Mouse (Mus musculus) layer of hippocampus, adult 8-10 months (tissue): ENCODE data around the gene 9930111J21Rik1. TPM values are rescaled to one million over a fixed set of nuclear protein-coding genes. Genes with fewer than 3 reads are reported as not detected.
"Not testable (repeated sequence)": the region's sequence is repeated elsewhere in the genome, so short reads cannot be mapped to it uniquely, and the experiment has no call there.

ENCODE experiments used
- DNase-seq, 2 experiments: peaks; one replicate each; pipeline ENCODE4 v3.0.0; 2022; ENCODE audit warnings: low spot score in 2 of 2
- total RNA-seq, 4 experiments: library from RNA; stranded (reverse); gene quantifications; 2 replicates each; pipeline ENCODE4 v1.2.4; 2022

Gene 9930111J21Rik1
- total RNA-seq, 4 experiments from 2014 or later = 0.95 to 3.3 (median 1.6) TPM

DNA sequence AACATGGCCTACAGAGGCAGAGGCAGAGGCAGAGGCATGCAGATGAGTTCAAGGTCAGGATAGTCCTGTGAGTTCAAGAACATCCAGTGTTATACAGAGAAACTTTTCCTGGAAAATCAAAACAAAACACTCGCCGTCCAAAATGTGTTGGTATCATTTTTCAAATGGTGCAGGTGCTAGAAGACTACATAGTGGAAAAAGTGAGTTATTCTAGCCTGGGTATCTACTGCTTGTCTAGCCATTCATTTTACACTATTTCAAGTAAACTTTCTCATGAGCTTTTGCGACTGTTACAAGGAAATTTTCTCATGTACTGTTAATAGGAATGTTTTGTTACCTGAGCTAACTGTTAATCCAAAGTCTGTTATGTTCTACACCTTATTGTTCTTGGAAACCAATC is 60.8 kb downstream of the 9930111J21Rik1 start:
- DNase-seq = no peak

DNA sequence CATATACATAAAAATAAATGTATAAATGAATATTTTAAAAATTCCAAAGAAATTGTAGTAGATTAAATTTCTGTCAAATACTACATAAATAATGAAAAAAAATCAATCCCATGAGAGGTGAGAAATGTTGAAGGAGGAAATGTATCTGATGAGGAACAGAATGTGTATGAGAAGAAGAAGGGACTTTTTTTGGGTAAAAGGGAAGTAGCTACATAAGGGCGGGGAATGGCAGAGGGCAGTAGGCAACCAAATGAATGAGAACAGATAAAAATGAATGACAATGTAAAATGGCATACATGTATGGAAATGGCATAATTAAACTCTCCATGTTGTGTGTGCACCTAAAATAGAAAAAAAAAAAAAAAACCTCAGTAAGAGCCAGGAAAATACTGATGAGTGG is 65.6 kb downstream of the 9930111J21Rik1 start:
- no peak for DNase-seq

DNA sequence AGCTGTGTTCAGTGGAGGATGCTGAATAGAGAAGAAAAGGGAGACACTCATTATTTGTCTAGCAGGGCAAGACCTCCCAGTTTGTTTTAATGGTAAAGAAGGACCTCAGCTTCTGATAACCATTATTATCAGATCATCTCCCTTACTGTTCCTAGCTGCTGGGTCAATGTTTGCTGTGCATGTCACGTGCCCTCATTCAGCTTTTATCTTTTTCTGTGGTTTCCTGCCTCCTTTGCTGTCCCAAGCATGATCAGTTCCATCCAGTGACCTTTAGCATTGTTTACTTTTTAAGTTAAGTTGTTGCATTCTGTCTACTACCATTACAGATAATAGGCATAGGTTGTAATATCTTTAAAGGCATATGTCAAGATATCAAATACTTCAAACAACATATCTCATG is 70.7 kb downstream of the 9930111J21Rik1 start:
- DNase-seq = no peak

DNA sequence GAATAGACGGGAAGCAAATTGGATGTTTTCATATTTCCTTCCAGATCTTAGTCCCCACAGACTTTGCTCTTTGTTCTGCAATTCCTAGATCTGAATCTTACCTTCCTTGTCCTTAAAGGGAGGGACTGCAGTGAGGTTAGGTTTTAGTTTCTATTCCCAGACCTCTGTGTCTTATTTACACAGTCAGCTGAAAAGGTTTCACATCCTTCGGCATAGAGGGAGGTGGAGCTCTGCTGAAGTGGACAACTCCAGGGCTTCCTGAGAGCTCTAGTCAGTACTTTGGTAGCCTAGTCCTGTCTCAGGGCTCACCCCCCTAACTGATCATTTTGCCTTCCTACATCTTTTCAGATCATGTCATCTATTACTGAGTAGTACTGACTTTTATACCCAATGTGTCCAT is 77.2 kb downstream of the 9930111J21Rik1 start, which contains the start of gene Gm5431:
TSS of gene Gm5431 (minus strand) at position 194 of the 400 bp plus-strand sequence.
- DNase-seq = no peak

DNA sequence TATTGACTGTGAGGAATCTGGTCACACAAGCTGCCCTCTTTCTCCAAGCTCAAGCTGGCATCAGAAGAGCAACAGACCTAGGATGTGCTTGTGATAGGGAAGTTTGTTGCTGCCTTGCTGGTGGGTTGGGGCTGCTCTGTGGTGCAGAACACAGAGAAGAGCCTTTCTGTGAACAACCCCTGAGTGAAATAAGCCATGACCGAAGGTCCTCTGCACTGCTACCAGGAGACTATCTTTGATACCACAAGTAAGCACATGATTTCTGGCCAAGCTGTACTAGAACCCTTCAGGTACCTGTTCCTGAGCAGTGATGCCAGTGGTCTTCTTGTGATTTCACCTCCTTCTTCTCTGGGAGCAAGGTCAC is 77.6 kb downstream of the 9930111J21Rik1 start:
- not testable (repeated sequence) for DNase-seq

DNA sequence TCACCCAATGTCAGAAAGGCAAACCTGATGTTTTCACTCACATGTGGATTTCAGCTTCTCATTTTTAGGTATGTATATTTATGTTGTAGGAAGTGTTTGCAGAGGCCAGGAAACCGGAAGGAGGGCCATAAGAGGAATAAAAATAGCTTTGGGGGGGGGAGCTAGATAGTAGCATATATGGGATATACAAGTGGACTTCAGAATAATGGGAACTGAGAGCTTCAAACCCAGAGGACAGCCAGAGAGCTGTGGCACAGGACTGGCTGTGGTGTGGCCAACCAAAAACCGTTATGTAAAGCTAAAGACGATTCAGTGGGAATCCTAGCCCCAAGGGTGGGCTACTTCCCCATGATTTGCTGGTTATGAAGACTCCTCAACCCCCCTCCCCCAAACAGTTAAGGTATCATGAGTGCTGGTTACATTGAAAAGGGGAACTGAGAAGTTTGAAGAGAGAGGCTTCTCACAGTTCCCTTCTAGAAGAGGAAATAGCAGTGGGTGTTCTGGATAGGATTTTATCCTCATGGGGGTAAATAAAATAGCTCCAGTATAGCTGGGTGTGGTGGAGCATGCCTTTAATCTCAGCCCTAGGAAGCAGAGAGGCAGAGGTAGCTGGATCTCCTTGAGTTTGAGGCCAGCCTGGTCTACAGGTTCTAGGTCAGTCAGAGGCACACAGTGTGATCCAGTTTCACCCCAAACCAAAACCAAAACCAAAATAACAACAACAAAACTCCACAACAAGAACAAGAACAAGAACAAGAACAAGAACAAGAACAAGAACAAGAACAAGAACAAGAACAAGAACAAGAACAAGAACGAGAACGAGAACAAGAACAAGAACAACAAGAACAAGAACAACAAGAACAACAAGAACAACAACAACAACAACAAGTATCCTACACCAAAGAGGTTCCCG is 78.3 kb downstream of the 9930111J21Rik1 start:
- DNase-seq = not testable (repeated sequence)

DNA sequence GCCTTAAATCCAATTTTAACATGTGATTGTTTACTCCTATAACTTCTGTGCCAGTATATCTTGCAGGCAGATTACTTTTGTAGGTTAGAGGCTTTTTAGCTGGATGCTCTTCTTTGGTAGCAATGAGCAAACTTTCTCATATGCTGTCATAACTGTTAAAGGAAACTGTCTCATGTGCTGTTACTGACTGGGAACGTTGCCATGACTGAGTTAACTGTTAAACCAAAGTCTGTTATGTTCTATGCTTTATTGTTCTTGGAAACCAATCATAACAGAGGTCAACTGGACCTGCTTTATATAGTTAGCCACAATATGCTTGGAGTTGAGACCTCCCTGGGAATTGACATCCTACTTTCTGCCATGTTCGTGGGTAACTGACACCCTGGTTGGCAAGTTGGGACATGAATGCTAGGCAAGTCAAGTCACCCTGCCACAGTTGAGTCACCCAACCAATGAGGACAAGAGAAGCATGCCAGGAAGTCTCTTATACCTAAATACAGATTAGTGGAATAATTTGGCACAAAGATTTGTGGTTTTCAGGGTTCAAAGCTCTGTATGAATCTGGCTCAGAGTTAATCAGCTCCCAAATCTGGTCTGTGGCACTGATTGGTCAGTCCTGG is 80.3 kb downstream of the 9930111J21Rik1 start:
- DNase-seq = no peak

Other genes starting within 250 kb of the 9930111J21Rik1 start
- gene Rack1, start 179.1 kb downstream of the 9930111J21Rik1 start, total RNA-seq = 100 to 1,000 TPM; 240 to 284 (median 258) TPM
- gene Trim41, start 162.0 kb downstream of the 9930111J21Rik1 start, total RNA-seq = 10 to 100 TPM; 45.7 to 73.5 (median 57.9) TPM
- 1 to 10 TPM; 2.2 to 3.4 (median 3.1) TPM for gene Trim7, start 153.3 kb downstream of the 9930111J21Rik1 start, total RNA-seq
- 1 to 10 TPM in 2 of 4 experiments, under 1 TPM in 2; 0.40 to 3.0 (median 1.0) TPM for gene Gm12184, start 152.7 kb downstream of the 9930111J21Rik1 start, total RNA-seq
- 10 to 100 TPM in 2 of 4 experiments, 1 to 10 TPM in 2; 6.8 to 25.6 (median 12.4) TPM for gene Irgm1, start 107.7 kb downstream of the 9930111J21Rik1 start, total RNA-seq
- 1 to 10 TPM in 1 of 4 experiments, under 1 TPM in 2, not detected in 1; 0.20 to 1.0 (median 0.29) TPM for gene Gm5431, start 77.2 kb downstream of the 9930111J21Rik1 start, total RNA-seq
- 1 to 10 TPM in 2 of 4 experiments, under 1 TPM in 1, not detected in 1; 0.56 to 3.8 (median 2.4) TPM for gene Psme2b, start 33.2 kb downstream of the 9930111J21Rik1 start, total RNA-seq
- gene Olfr56, start 509 bp downstream of the 9930111J21Rik1 start, total RNA-seq = not detected
- gene Gm12185, start 12.8 kb upstream of the 9930111J21Rik1 start, total RNA-seq = 1 to 10 TPM in 1 of 4 experiments, under 1 TPM in 3; 0.16 to 1.1 (median 0.39) TPM
- 1 to 10 TPM in 1 of 4 experiments, under 1 TPM in 3; 0.34 to 1.1 (median 0.48) TPM for gene Tgtp1, start 14.8 kb upstream of the 9930111J21Rik1 start, total RNA-seq
- 1 to 10 TPM in 3 of 4 experiments, under 1 TPM in 1; 0.92 to 4.2 (median 2.6) TPM for gene 9930111J21Rik2, start 71.8 kb upstream of the 9930111J21Rik1 start, total RNA-seq
- under 1 TPM in 2 of 4 experiments, not detected in 2; 0.16 to 0.71 TPM for gene Tgtp2, start 84.8 kb upstream of the 9930111J21Rik1 start, total RNA-seq
- 1 to 10 TPM in 2 of 4 experiments, under 1 TPM in 2; 0.89 to 1.4 (median 1.1) TPM for gene Ifi47, start 97.2 kb upstream of the 9930111J21Rik1 start, total RNA-seq
- not detected for gene Olfr1396, start 135.5 kb upstream of the 9930111J21Rik1 start, total RNA-seq
- gene Olfr1395, start 162.9 kb upstream of the 9930111J21Rik1 start, total RNA-seq = not detected
- gene Olfr1394, start 175.0 kb upstream of the 9930111J21Rik1 start, total RNA-seq = not detected
- not detected for gene Btnl9, start 207.8 kb upstream of the 9930111J21Rik1 start, total RNA-seq
- 10 to 100 TPM; 42.5 to 60.7 (median 52.8) TPM for gene Zfp62, start 223.9 kb upstream of the 9930111J21Rik1 start, total RNA-seq